Comparison of ENCODE assay signal across 35 mouse cellular contexts in genomic region chr14:56897475-56897874, GRCm38 (mm10).
"Had no signal": no experiment of that assay in that cellular context is flagged by ENCODE, and none has a peak within 500 bp of the region (broad histone marks: within the 10 kb centered on the region; RNA-seq: fewer than 3 reads in every experiment).

No protein-coding gene starts in this region.

- H3K4me3 ChIP-seq: heart, embryonic 10.5 days; heart, embryonic 12.5 days; heart, embryonic 13.5 days; heart, embryonic 15.5 days; hindbrain, embryonic 10.5 days; hindbrain, embryonic 12.5 days; hindbrain, embryonic 13.5 days; hindbrain, embryonic 15.5 days; intestine, embryonic 15.5 days; kidney, embryonic 15.5 days; layer of hippocampus, adult 2 months had no signal

- DNase-seq: heart, postnatal 10 days; heart, postnatal 14 days; heart, postnatal 36 days; heart, postnatal 4 days; kidney, adult 11 months; kidney, adult 18-20 months; kidney, adult 2 months; kidney, adult 8-10 months; kidney, adult 9 months; kidney, postnatal 10 days; kidney, postnatal 14 days; kidney, postnatal 25 days; kidney, postnatal 36 days; kidney, postnatal 4 days; layer of hippocampus, adult 9-11 months; layer of hippocampus, postnatal 36 days had no signal

- H3K27me3 ChIP-seq: heart, embryonic 12.5 days; heart, embryonic 13.5 days; heart, embryonic 15.5 days; hindbrain, embryonic 12.5 days; hindbrain, embryonic 13.5 days; hindbrain, embryonic 15.5 days; intestine, embryonic 15.5 days; kidney, embryonic 15.5 days had no signal

- H3K4me2 ChIP-seq: heart, embryonic 11.5 days; heart, embryonic 12.5 days; heart, embryonic 13.5 days; heart, embryonic 15.5 days; hindbrain, embryonic 12.5 days; hindbrain, embryonic 13.5 days; hindbrain, embryonic 14.5 days; hindbrain, embryonic 15.5 days; intestine, embryonic 15.5 days; kidney, embryonic 15.5 days had no signal

- H3K27ac ChIP-seq: heart, embryonic 10.5 days; heart, embryonic 13.5 days; heart, embryonic 15.5 days; hindbrain, embryonic 10.5 days; hindbrain, embryonic 12.5 days; hindbrain, embryonic 13.5 days; hindbrain, embryonic 14.5 days; hindbrain, embryonic 15.5 days; hindbrain, postnatal 0 days; intestine, embryonic 15.5 days; kidney, embryonic 15.5 days; kidney, postnatal 0 days; layer of hippocampus, adult 2 months had no signal

- H3K4me1 ChIP-seq: heart, embryonic 10.5 days; hindbrain, embryonic 10.5 days; hindbrain, embryonic 12.5 days; hindbrain, embryonic 13.5 days; hindbrain, embryonic 15.5 days; intestine, embryonic 15.5 days had no signal

- H3K9ac ChIP-seq: heart, embryonic 12.5 days; heart, embryonic 13.5 days; heart, embryonic 15.5 days; hindbrain, embryonic 12.5 days; hindbrain, embryonic 13.5 days; hindbrain, embryonic 14.5 days; hindbrain, embryonic 15.5 days; intestine, embryonic 15.5 days; kidney, embryonic 15.5 days had no signal

- ATAC-seq: hindbrain, embryonic 16.5 days; hindbrain, postnatal 0 days; inflammation-experienced regulatory T-cells, adult 6 months; intestine, embryonic 15.5 days; intestine, embryonic 16.5 days; intestine, postnatal 0 days had no signal

- H3K9me3 ChIP-seq: heart, embryonic 10.5 days; heart, embryonic 12.5 days; heart, embryonic 13.5 days; heart, embryonic 15.5 days; hindbrain, embryonic 10.5 days; hindbrain, embryonic 12.5 days; hindbrain, embryonic 13.5 days; hindbrain, embryonic 15.5 days; intestine, embryonic 15.5 days; kidney, embryonic 15.5 days had no signal
